Mouse (Mus musculus) liver, embryonic 12.5 days (tissue): ENCODE measurements around the gene Nrl. TPM values are rescaled to one million over a fixed set of nuclear protein-coding genes. Genes with fewer than 3 reads are reported as not detected.

ENCODE experiments used
- ATAC-seq: fragments of 200-750 bp; cut with Nextera tagmentation; 2 replicates; pipeline ENCODE4 v1.8.0; 2017; ENCODE audit warnings: moderate number of reproducible peaks, mild to moderate bottlenecking, moderate library complexity
- H3K27ac ChIP-seq: fragments of 300-500 bp; sonication (generic); 2 replicates; pipeline ENCODE4 v1.5.1; 2016; ENCODE audit warnings: mild to moderate bottlenecking
- H3K27me3 ChIP-seq: fragments of 300-500 bp; sonication (generic); replicated peaks from 2 replicates; pipeline ENCODE4 v1.6.1; 2016; ENCODE audit warnings: mild to moderate bottlenecking, moderate library complexity
- H3K36me3 ChIP-seq: fragments of 300-500 bp; sonication (generic); 2 replicates; pipeline ENCODE4 v1.6.1; 2016; ENCODE audit warnings: mild to moderate bottlenecking, moderate library complexity
- H3K4me1 ChIP-seq: fragments of 300-500 bp; sonication (generic); 2 replicates; pipeline ENCODE4 v1.6.1; 2016
- H3K4me2 ChIP-seq: fragments of 300-500 bp; sonication (generic); 2 replicates; pipeline ENCODE4 v1.6.1; 2016; ENCODE audit warnings: mild to moderate bottlenecking, moderate library complexity
- H3K4me3 ChIP-seq: fragments of 300-500 bp; sonication (generic); 2 replicates; pipeline ENCODE4 v1.5.1; 2016; ENCODE audit warnings: mild to moderate bottlenecking, moderate library complexity
- H3K9ac ChIP-seq: fragments of 300-500 bp; sonication (generic); 2 replicates; pipeline ENCODE4 v1.6.1; 2016; ENCODE audit warnings: mild to moderate bottlenecking, moderate library complexity
- H3K9me3 ChIP-seq: fragments of 300-500 bp; sonication (generic); replicated peaks from 2 replicates; pipeline ENCODE4 v1.6.1; 2016; ENCODE audit warnings: mild to moderate bottlenecking, moderate library complexity
- WGBS: fragments of 180-500 bp; shearing (Covaris S2); methylation state at CpG from one replicate; pipeline ENCODE4 v1.1.7; 2016; ENCODE audit not compliant: insufficient replicate concordance; 5-methylcytosine and 5-hydroxymethylcytosine counted together
- polyA plus RNA-seq: library from polyadenylated mRNA; unstranded; fragments of >200 nt; fragmentation: Nextera tagmentation; extraction: Ambion mirVana; gene quantifications from 2 replicates; pipeline ENCODE4 v1.2.1, GENCODE M21; 2016

Nrl gene
- polyA plus RNA-seq, 1 experiment from 2014 or later: not detected

- Histone ChIP-seq H3K4me3 (no peak overlapping the region), H3K27me3 (no peaks in the 10 kb centered on the region), H3K9ac (peak overlapping the region; percentile 85), H3K36me3 (peaks cover 24% of the 10 kb centered on the region), H3K9me3 (no peaks in the 10 kb centered on the region), H3K4me1 (peaks cover 63% of the 10 kb centered on the region), H3K27ac (peak overlapping the region; percentile 95), H3K4me2 (peak overlapping the region; percentile 75)
- 100% methylated on average over 1 of the region's 1 CpGs for WGBS
- peak; percentile 72 for ATAC-seq
Observed at GRCm38 (mm10) chr14:55477421-55477820, 47.4 kb downstream of the Nrl start.

- 26% methylated on average over 2 of the region's 2 CpGs for WGBS
- peaks cover 9% of the 10 kb centered on the region for H3K36me3 ChIP-seq
- H3K4me2 ChIP-seq: peak overlapping the region; percentile 39
- ATAC-seq: peak; percentile 36
- no peaks in the 10 kb centered on the region for H3K9me3 ChIP-seq
- H3K27ac ChIP-seq: 0 out of 2 replicates have a peak overlapping the region, but pooled peaks have one; percentile 21
- peaks cover 6% of the 10 kb centered on the region; the same call in 1 of the 2 replicates for H3K27me3 ChIP-seq
- H3K4me3 ChIP-seq: no peak overlapping the region
- peaks cover 56% of the 10 kb centered on the region for H3K4me1 ChIP-seq
- no peak overlapping the region for H3K9ac ChIP-seq
Observed at GRCm38 (mm10) chr14:55475654-55476053, 49.1 kb downstream of the Nrl start.

GRCm38 (mm10) chr14:55470806-55471205 is 54.0 kb downstream of the Nrl start:
- Histone ChIP-seq H3K4me1 (peaks cover 24% of the 10 kb centered on the region), H3K27ac (no peak overlapping the region), H3K9ac (no peak overlapping the region), H3K9me3 (no peaks in the 10 kb centered on the region), H3K36me3 (no peaks in the 10 kb centered on the region), H3K4me2 (peak overlapping the region; percentile 8), H3K4me3 (no peak overlapping the region), H3K27me3 (peaks cover 27% of the 10 kb centered on the region)
- ATAC-seq: no peak
- 2% methylated on average over 10 of the region's 10 CpGs for WGBS

GRCm38 (mm10) chr14:55469821-55470220 is 55.0 kb downstream of the Nrl start:
- Histone ChIP-seq H3K9ac (no peak overlapping the region), H3K27ac (no peak overlapping the region)
- 67% methylated on average over 6 of the region's 6 CpGs for WGBS

GRCm38 (mm10) chr14:55469041-55469440 is 55.7 kb downstream of the Nrl start:
- H3K27ac ChIP-seq: no peak overlapping the region
- 61% methylated on average over 2 of the region's 2 CpGs for WGBS

More at GRCm38 (mm10) chr14:55469821-55470220, 55.0 kb downstream of the Nrl start:
- no peaks in the 10 kb centered on the region for H3K36me3 ChIP-seq
- H3K27me3 ChIP-seq: peaks cover 28% of the 10 kb centered on the region
- H3K4me2 ChIP-seq: no peak overlapping the region
- no peak for ATAC-seq
- H3K4me3 ChIP-seq: no peak overlapping the region
- H3K4me1 ChIP-seq: peaks cover 15% of the 10 kb centered on the region
- H3K9me3 ChIP-seq: no peaks in the 10 kb centered on the region

More at GRCm38 (mm10) chr14:55469041-55469440, 55.7 kb downstream of the Nrl start:
- H3K9ac ChIP-seq: no peak overlapping the region
- H3K4me1 ChIP-seq: peaks cover 15% of the 10 kb centered on the region
- no peak overlapping the region for H3K4me2 ChIP-seq
- no peak overlapping the region for H3K4me3 ChIP-seq
- H3K27me3 ChIP-seq: peaks cover 28% of the 10 kb centered on the region
- H3K9me3 ChIP-seq: no peaks in the 10 kb centered on the region
- no peaks in the 10 kb centered on the region for H3K36me3 ChIP-seq
- no peak for ATAC-seq

Other genes with a start within 250 kb of the Nrl start
- 76.6 and 77.0 TPM in 2 replicates for gene Dhrs4, start 46.2 kb downstream of the Nrl start, polyA plus RNA-seq
- 0.91 and 1.8 TPM in 2 replicates for gene Carmil3, start 34.3 kb downstream of the Nrl start, polyA plus RNA-seq
- 0.13 TPM in 1 of 2 replicates, not detected in the other for gene Cpne6, start 14.5 kb downstream of the Nrl start, polyA plus RNA-seq
- 35.5 and 37.4 TPM in 2 replicates for gene Pck2, start 15.3 kb upstream of the Nrl start, polyA plus RNA-seq
- gene Dcaf11, start 35.0 kb upstream of the Nrl start, polyA plus RNA-seq: 57.1 and 60.3 TPM in 2 replicates
- 1.9 and 2.7 TPM in 2 replicates for gene A730061H03Rik, start 35.4 kb upstream of the Nrl start, polyA plus RNA-seq
- 0.63 and 0.75 TPM in 2 replicates for gene Fitm1, start 50.6 kb upstream of the Nrl start, polyA plus RNA-seq
- 108 and 111 TPM in 2 replicates for gene Psme1, start 53.1 kb upstream of the Nrl start, polyA plus RNA-seq
- gene Emc9, start 60.3 kb upstream of the Nrl start, polyA plus RNA-seq: 28.7 and 32.9 TPM in 2 replicates
- 221 and 222 TPM in 2 replicates for gene Psme2, start 66.1 kb upstream of the Nrl start, polyA plus RNA-seq
- gene Rnf31, start 66.7 kb upstream of the Nrl start, polyA plus RNA-seq: 14.2 and 15.7 TPM in 2 replicates
- gene Irf9, start 78.6 kb upstream of the Nrl start, polyA plus RNA-seq: 14.4 and 15.3 TPM in 2 replicates
- 1.8 and 3.2 TPM in 2 replicates for gene Rec8, start 93.1 kb upstream of the Nrl start, polyA plus RNA-seq
- 46.0 and 48.8 TPM in 2 replicates for gene Ipo4, start 111.0 kb upstream of the Nrl start, polyA plus RNA-seq
- 1.8 and 2.8 TPM in 2 replicates for gene Gm49378, start 112.9 kb upstream of the Nrl start, polyA plus RNA-seq
- gene Tm9sf1, start 118.8 kb upstream of the Nrl start, polyA plus RNA-seq: 64.9 and 69.7 TPM in 2 replicates
- 0.18 and 0.30 TPM in 2 replicates for gene Tssk4, start 125.2 kb upstream of the Nrl start, polyA plus RNA-seq
- 27.5 and 28.1 TPM in 2 replicates for gene Mdp1, start 135.5 kb upstream of the Nrl start, polyA plus RNA-seq
- 36.8 and 39.1 TPM in 2 replicates for gene Gmpr2, start 147.0 kb upstream of the Nrl start, polyA plus RNA-seq
- gene Nedd8, start 147.1 kb upstream of the Nrl start, polyA plus RNA-seq: 322 and 329 TPM in 2 replicates
- 31.9 and 32.2 TPM in 2 replicates for gene Tinf2, start 156.8 kb upstream of the Nrl start, polyA plus RNA-seq
- 1.6 and 2.1 TPM in 2 replicates for gene Tgm1, start 188.9 kb upstream of the Nrl start, polyA plus RNA-seq
- gene Rabggta, start 197.3 kb upstream of the Nrl start, polyA plus RNA-seq: 18.3 and 18.9 TPM in 2 replicates
- 34.3 and 35.2 TPM in 2 replicates for gene Dhrs1, start 220.7 kb upstream of the Nrl start, polyA plus RNA-seq
- 56.0 and 59.4 TPM in 2 replicates for gene Nop9, start 220.7 kb upstream of the Nrl start, polyA plus RNA-seq
- 10.7 and 11.2 TPM in 2 replicates for gene Cideb, start 233.5 kb upstream of the Nrl start, polyA plus RNA-seq
- gene Ltb4r2, start 236.4 kb upstream of the Nrl start, polyA plus RNA-seq: 1.3 and 1.8 TPM in 2 replicates
- gene Ltb4r1, start 241.0 kb upstream of the Nrl start, polyA plus RNA-seq: 3.1 and 3.6 TPM in 2 replicates